Mouse (Mus musculus) liver, embryonic 16.5 days (tissue): ENCODE results near the gene Bcl9l. TPM values are rescaled to one million over a fixed set of nuclear protein-coding genes. Genes with fewer than 3 reads are reported as not detected.

Experiments
- ATAC-seq: fragments of 200-750 bp; cut with Nextera tagmentation; 2 replicates; pipeline ENCODE4 v1.8.0; 2017; ENCODE audit warnings: low read depth, mild to moderate bottlenecking, moderate number of reproducible peaks, moderate library complexity
- H3K27ac ChIP-seq: fragments of 300-500 bp; sonication (generic); 2 replicates; pipeline ENCODE4 v1.5.1; 2014; ENCODE audit warnings: mild to moderate bottlenecking, low read length
- H3K27me3 ChIP-seq: fragments of 300-500 bp; sonication (generic); 2 replicates; pipeline ENCODE4 v1.6.1; 2014; ENCODE audit warnings: low read depth, low read length, mixed read lengths; ENCODE audit not compliant: control insufficient read depth, insufficient read depth
- H3K36me3 ChIP-seq: fragments of 300-500 bp; sonication (generic); 2 replicates; pipeline ENCODE4 v1.6.1; 2014; ENCODE audit warnings: mild to moderate bottlenecking; ENCODE audit not compliant: control insufficient read depth, insufficient read depth
- H3K4me1 ChIP-seq: fragments of 300-500 bp; sonication (generic); 2 replicates; pipeline ENCODE4 v1.6.1; 2014; ENCODE audit warnings: low read depth, low read length, mixed read lengths; ENCODE audit not compliant: control insufficient read depth
- H3K4me2 ChIP-seq: fragments of 300-500 bp; sonication (generic); 2 replicates; pipeline ENCODE4 v1.6.1; 2014; ENCODE audit warnings: low read depth, low read length, mixed read lengths
- H3K4me3 ChIP-seq: fragments of 300-500 bp; sonication (generic); 2 replicates; pipeline ENCODE4 v1.5.1; 2014; ENCODE audit warnings: low read depth, mild to moderate bottlenecking, low read length
- H3K9ac ChIP-seq: fragments of 300-500 bp; sonication (generic); 2 replicates; pipeline ENCODE4 v1.6.1; 2014; ENCODE audit warnings: low read depth, low read length
- H3K9me3 ChIP-seq: fragments of 300-500 bp; sonication (generic); replicated peaks from 2 replicates; pipeline ENCODE4 v1.6.1; 2016; ENCODE audit warnings: low read length; ENCODE audit not compliant: control insufficient read depth
- WGBS: fragments of 180-500 bp; shearing (Covaris S2); extraction: QIAGEN DNeasy Blood & Tissue Kit; methylation state at CpG from one replicate; pipeline ENCODE4 v1.1.7; 2014; ENCODE audit not compliant: insufficient replicate concordance; 5-methylcytosine and 5-hydroxymethylcytosine counted together
- polyA plus RNA-seq: library from polyadenylated mRNA; unstranded; fragments of >200 nt; fragmentation: Nextera tagmentation; extraction: Ambion mirVana; gene quantifications from 2 replicates; pipeline ENCODE4 v1.2.1, GENCODE M21; 2015

Gene Bcl9l
- polyA plus RNA-seq, 1 experiment from 2014 or later = 2.2 TPM

DNA sequence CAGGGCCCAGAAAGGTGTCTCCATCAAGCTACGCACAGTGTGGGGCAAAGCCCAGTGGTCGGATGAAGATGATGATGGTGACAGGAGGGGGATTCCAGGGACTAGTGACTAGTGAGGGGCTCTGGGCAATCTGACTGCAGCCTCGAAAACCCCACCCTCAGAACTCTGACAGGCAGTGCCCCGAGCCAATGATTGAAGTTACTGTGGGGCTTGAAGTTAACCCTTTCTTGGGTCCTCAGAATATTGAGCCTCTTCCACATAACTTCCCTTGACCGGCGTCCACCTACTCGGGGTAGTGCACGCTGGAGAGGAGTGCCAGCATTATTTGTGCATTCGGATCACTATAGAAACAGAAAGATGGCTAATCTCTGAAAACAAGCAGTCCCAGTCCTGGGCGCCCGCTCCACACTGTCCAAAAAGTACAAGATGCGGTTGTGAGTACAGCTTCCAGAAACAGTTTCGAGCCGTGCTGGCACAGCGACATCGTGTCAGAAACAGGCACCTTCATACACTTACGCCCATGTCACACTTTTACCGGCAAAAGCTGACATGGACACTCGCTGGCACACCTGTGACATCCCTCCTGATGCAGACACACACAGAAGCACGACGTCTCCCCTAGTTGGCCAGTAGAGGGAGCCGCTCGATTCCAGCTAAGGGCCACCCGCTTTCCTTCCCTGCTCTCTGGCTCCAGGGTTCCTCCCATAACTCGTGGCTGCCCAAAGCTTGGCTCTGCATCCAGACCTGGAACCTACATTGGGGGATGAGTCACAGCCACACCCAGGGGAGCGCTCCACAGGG lies 2.8 kb upstream of the Bcl9l start:
- no peak overlapping the region for H3K9ac ChIP-seq
- H3K4me3 ChIP-seq = peak overlapping the region; percentile 55
- H3K27ac ChIP-seq = no peak overlapping the region; the same call in 1 of the 2 replicates
- H3K36me3 ChIP-seq = no peaks in the 10 kb centered on the region
- ATAC-seq = peak; percentile 23
- H3K4me2 ChIP-seq = peak overlapping the region; percentile 61
- no peaks in the 10 kb centered on the region for H3K9me3 ChIP-seq
- under 1% methylated on average over 26 of the region's 26 CpGs for WGBS
- H3K27me3 ChIP-seq = peaks cover 62% of the 10 kb centered on the region
- peaks cover 21% of the 10 kb centered on the region for H3K4me1 ChIP-seq

- no peak overlapping the region for H3K27ac ChIP-seq
- ATAC-seq = no peak
Observed at GRCm38 (mm10) chr9:44482112-44482511, 513 bp upstream of the Bcl9l start.

GRCm38 (mm10) chr9:44483041-44483509 lies 450 bp downstream of the Bcl9l start:
- under 1% methylated on average over 28 of the region's 39 CpGs for WGBS

More at GRCm38 (mm10) chr9:44482112-44482511, 513 bp upstream of the Bcl9l start:
- Histone ChIP-seq H3K4me2 (peak overlapping the region; percentile 57), H3K27me3 (peaks cover 62% of the 10 kb centered on the region), H3K4me1 (peaks cover 31% of the 10 kb centered on the region), H3K4me3 (peak overlapping the region; percentile 72), H3K9me3 (no peaks in the 10 kb centered on the region), H3K9ac (no peak overlapping the region), H3K36me3 (no peaks in the 10 kb centered on the region)
- WGBS = 12% methylated on average over 3 of the region's 3 CpGs

DNA sequence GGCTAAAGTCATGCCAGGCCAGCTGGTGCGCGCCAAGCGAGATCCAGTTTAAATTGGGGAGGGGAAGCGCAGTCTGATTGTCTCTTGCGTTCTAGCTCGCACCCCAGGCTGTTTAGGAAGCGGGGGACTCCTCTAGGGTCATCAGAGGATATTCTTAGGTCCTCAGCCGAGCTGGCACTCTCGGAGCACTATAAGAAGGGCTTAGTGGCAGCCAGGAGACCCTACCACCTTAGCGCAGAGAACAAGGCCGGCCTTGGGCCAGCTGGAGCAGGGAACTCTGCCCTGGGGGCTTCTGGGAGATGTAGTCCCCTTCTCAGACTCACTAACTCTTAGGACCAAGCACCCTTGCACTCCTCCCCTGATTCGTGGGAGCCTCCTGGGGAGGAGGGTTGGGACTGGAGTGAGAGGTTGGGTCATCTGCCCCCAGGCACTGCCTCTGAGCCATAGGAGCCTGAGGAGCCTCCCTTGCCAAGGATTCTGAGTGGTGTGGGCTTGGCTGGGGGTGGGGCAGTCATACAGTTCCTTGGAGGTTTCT lies 952 bp downstream of the Bcl9l start:
- 1% methylated on average over 12 of the region's 12 CpGs for WGBS
- Histone ChIP-seq H3K4me2 (peak overlapping the region; percentile 57), H3K36me3 (no peaks in the 10 kb centered on the region), H3K4me1 (peaks cover 19% of the 10 kb centered on the region), H3K9me3 (no peaks in the 10 kb centered on the region), H3K27me3 (peaks cover 55% of the 10 kb centered on the region), H3K4me3 (peak overlapping the region; percentile 72), H3K9ac (peak overlapping the region; percentile 67), H3K27ac (peak overlapping the region; percentile 2; the same call in 1 of the 2 replicates)
- ATAC-seq = no peak

More at GRCm38 (mm10) chr9:44483041-44483509, 450 bp downstream of the Bcl9l start:
- Histone ChIP-seq H3K9me3 (no peaks in the 10 kb centered on the region), H3K36me3 (no peaks in the 10 kb centered on the region), H3K4me2 (peak overlapping the region; percentile 57), H3K4me3 (peak overlapping the region; percentile 72), H3K27ac (peak overlapping the region; percentile 61), H3K27me3 (peaks cover 60% of the 10 kb centered on the region), H3K4me1 (peaks cover 22% of the 10 kb centered on the region), H3K9ac (peak overlapping the region; percentile 67)
- ATAC-seq = no peak

DNA sequence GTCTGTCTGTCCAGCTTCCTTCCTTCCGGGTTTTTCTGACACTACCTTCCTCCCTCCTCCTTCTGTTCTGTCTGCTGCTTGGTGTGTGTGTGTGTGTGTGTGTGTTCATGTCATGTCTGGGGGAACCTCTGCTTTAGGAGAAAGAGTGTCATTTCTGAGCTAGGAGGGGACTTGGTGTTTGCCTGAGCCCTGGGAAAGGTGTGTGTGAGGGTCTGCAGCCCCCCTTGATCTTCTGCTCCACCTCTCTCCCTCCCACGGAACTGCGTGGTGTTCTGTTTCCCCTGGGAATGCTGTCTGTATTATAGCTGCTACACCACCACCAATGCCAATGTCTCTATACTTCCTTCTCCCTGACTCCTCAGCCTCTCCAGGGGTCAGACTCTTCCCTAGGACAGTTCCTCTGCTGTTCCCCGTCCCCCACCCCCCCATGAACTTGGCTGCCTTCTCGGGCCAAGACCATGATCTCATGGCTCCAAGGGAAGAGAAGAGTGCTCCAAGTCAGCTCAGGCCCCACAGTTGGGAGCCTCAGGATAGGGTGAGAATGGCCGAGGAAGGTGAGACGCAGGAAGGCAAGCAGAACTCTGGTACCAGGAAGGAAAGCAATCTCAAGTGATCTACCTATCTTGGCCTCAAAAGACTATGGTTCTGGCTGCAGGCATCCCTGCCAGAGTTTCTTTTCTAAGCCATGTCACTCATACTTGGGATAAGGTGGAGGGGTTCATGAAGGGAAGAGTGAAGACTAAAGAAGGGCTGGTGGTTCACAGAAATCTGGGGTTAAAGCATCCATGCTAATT lies 1.9 kb downstream of the Bcl9l start:
- Histone ChIP-seq H3K4me2 (peak overlapping the region; percentile 57), H3K27ac (peak overlapping the region; percentile 22; the same call in 1 of the 2 replicates), H3K9me3 (no peaks in the 10 kb centered on the region), H3K36me3 (no peaks in the 10 kb centered on the region), H3K4me3 (peak overlapping the region; percentile 72), H3K4me1 (peaks cover 16% of the 10 kb centered on the region), H3K9ac (no peak overlapping the region), H3K27me3 (peaks cover 45% of the 10 kb centered on the region)
- 30% methylated on average over 7 of the region's 7 CpGs for WGBS
- no peak for ATAC-seq

GRCm38 (mm10) chr9:44485105-44485515 lies 2.5 kb downstream of the Bcl9l start:
- Histone ChIP-seq H3K9me3 (no peaks in the 10 kb centered on the region), H3K4me3 (peak overlapping the region; percentile 72; the same call in 1 of the 2 replicates), H3K4me2 (peak overlapping the region; percentile 57), H3K27me3 (peaks cover 40% of the 10 kb centered on the region), H3K36me3 (no peaks in the 10 kb centered on the region), H3K27ac (peak overlapping the region; percentile 22; the same call in 1 of the 2 replicates), H3K4me1 (peaks cover 10% of the 10 kb centered on the region), H3K9ac (0 out of 2 replicates have a peak overlapping the region, but pooled peaks have one; percentile 5)
- no peak for ATAC-seq
- WGBS = 64% methylated on average over 6 of the region's 6 CpGs

DNA sequence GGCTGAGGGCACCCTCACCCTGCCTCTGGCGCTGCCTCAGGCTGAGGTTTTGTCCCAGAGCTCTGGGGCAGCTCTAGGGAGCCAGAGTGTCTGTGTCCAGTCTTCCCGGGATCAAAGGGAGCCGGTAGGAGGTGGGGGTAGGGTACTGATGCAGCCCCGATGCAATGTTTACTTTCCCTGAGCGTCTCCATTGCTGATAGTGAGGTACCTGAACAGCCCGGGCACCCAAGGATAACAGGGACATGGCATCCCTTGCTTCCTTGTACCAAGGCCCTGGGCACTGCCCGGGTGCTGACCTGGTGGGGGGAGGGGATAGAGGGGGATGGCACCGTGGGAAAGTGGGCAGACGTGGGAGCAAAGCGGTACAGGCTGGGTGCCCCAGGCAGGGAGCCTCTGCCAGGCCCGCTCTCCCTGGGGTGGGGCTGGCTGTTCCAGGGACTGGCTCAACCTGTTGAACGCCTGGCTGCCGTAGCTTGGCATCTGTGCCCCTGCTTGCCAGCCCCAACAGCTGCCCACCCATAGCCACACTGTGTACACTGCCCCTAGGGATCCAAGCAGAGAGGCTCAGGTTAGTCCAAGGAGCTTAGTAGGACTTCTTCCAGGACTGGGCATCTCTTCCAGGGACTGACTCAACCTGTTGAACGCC lies 3.0 kb downstream of the Bcl9l start:
- peak overlapping the region; percentile 5; the same call in 1 of the 2 replicates for H3K9ac ChIP-seq
- peaks cover 13% of the 10 kb centered on the region for H3K4me1 ChIP-seq
- ATAC-seq = no peak

DNA sequence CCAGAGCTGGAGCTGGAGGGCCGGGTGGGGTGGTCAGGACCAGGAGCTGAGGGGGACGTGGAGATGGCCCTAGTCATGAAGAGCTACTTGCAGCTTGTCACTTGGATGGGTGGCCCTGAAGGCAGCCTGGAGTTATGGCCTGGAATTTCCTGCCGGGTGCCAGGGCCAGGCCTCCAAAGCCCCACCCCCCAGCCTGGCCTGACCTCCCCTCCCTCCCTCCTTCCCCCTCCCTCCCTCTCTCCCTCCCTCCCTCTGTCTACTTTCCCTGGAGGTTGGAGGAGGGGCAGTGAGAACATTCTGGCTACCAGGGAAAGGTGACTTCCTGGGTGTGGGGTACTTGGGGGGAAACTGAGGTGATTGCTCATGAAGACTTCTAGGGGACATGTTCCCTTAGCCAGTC lies 3.7 kb downstream of the Bcl9l start:
- Histone ChIP-seq H3K9me3 (no peaks in the 10 kb centered on the region), H3K27me3 (peaks cover 33% of the 10 kb centered on the region), H3K4me3 (peak overlapping the region; percentile 72), H3K4me2 (peak overlapping the region; percentile 57), H3K9ac (peak overlapping the region; percentile 27; the same call in 1 of the 2 replicates), H3K27ac (peak overlapping the region; percentile 78), H3K36me3 (no peaks in the 10 kb centered on the region), H3K4me1 (peaks cover 15% of the 10 kb centered on the region)
- ATAC-seq = no peak
- 31% methylated on average over 3 of the region's 3 CpGs for WGBS

More for the DNA sequence above, 3.0 kb downstream of the Bcl9l start:
- H3K27ac ChIP-seq = peak overlapping the region; percentile 44
- H3K27me3 ChIP-seq = peaks cover 39% of the 10 kb centered on the region
- H3K4me2 ChIP-seq = peak overlapping the region; percentile 57
- peak overlapping the region; percentile 72 for H3K4me3 ChIP-seq
- 47% methylated on average over 14 of the region's 14 CpGs for WGBS
- no peaks in the 10 kb centered on the region for H3K36me3 ChIP-seq
- H3K9me3 ChIP-seq = no peaks in the 10 kb centered on the region
